Mouse (Mus musculus): ENCODE data around the gene Notch1. TPM values are rescaled to one million over a fixed set of nuclear protein-coding genes. Genes with fewer than 3 reads are reported as not detected.
A peak's percentile ranks its signal among the peaks of the same experiment; 100 is the strongest.

Gene Notch1
- 7.6 TPM for polyA plus RNA-seq (2021)

- CTCF ChIA-PET, result interaction anchor here (1.0 to 1.5 kb wide), 4 partner anchors 8 to 45 kb away, joined by 3 to 5 read pairs (median 3); no protein-coding TSS in a partner anchor
- POLR2A ChIA-PET, result interaction anchor here (0.6 to 1.6 kb wide), 2 partner anchors 9 to 33 kb away, joined by 3 to 5 read pairs; no protein-coding TSS in a partner anchor
- H3K27me3 ChIP-seq, result no peaks in the 10 kb centered on the region
- ATAC-seq (peak; percentile 49), DNase-seq (ENCODE audit: low read depth, low spot score) (peak; percentile 89)
- no peak for TF ChIP-seq CTCF (IDR thresholded peaks at IDR 0.05)
- in situ Hi-C loops (cut with MboI; ENCODE audit: low pct_unique_long_range_greater_than_20kb), result no loop called here
Measured at GRCm38 (mm10) chr2:26516275-26516674, at the start of gene Notch1. TSS of gene Notch1 (minus strand) at chr2:26516663.

DNA sequence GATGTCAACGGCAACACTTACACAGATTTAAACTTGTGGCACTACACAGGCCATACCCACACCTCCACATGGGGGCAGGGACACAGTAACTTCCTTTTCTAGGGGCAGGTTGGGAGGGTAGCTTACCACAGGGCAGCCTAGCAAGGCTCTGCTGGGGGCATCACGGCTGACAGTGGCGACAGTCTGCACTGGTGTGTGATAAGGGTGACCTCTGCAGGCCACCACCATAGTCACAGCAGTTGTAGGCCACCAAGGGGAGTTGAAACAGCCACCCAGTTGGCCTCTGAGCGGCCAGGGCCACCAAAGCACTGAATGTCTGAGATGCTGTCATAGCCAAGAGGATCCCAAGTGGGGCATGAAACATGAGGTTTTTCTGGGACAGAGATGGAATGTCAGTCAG, 49.8 kb upstream of the Notch1 start:
- H3K27me3 ChIP-seq, result peaks cover 4% of the 10 kb centered on the region
- CTCF ChIA-PET, result interaction anchor here (1.2 kb wide), 1 partner anchor 268 kb away, joined by 3 read pairs; no protein-coding TSS in a partner anchor
- in situ Hi-C loops (cut with MboI; ENCODE audit: low pct_unique_long_range_greater_than_20kb), result loop anchor here (10.0 kb wide), 1 partner anchor 251 kb away; the partner anchor contains the start of gene Gpsm1
- peak; percentile 14 for ATAC-seq
- POLR2A ChIA-PET, result interaction anchor here (0.6 kb wide), 2 partner anchors 147 to 164 kb away, joined by 4 to 5 read pairs; no protein-coding TSS in a partner anchor
- DNase-seq (ENCODE audit: low read depth, low spot score), result no peak
- peak; percentile 82 for TF ChIP-seq CTCF (IDR thresholded peaks at IDR 0.05)

- no peak for DNase-seq (ENCODE audit: low read depth, low spot score)
Measured at GRCm38 (mm10) chr2:26561351-26562016, 45.0 kb upstream of the Notch1 start.

DNA sequence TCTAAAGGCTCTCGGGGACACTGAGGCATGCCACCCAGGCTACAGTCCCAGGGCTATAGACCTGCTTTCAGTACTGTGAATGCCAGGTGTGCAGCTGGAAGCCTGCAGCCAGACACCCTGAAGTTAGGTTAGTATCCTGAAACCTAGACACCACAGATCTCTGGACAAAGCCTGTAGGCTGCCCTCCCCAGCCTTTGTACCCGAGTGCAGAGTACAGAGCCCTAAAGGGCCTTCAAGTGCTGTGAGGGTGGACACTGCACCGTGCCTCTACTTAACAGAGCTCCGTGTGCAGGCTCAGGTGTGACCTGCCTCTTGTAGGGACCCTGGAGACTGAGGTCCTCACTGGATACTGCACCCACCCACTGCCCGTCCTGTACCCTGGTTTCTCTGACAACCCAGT, 44.0 kb upstream of the Notch1 start:
- CTCF ChIA-PET, result interaction anchor here (1.1 to 2.1 kb wide), 5 partner anchors 13 to 110 kb away, joined by 3 to 13 read pairs (median 9); no protein-coding TSS in a partner anchor
- in situ Hi-C loops (cut with MboI; ENCODE audit: low pct_unique_long_range_greater_than_20kb), result loop anchor here (5.0 to 10.0 kb wide), 2 partner anchors 108 to 246 kb away; partner anchors contain the start of gene Gpsm1
- DNase-seq (ENCODE audit: low read depth, low spot score) (no peak), ATAC-seq (no peak)
- peaks cover 4% of the 10 kb centered on the region for H3K27me3 ChIP-seq
- TF ChIP-seq CTCF (IDR thresholded peaks at IDR 0.05), result no peak
- POLR2A ChIA-PET, result interaction anchor here (1.2 kb wide), 1 partner anchor 114 kb away, joined by 3 read pairs; no protein-coding TSS in a partner anchor

More at GRCm38 (mm10) chr2:26561351-26562016, 45.0 kb upstream of the Notch1 start:
- peak; percentile 37 for ATAC-seq
- in situ Hi-C loops (cut with MboI; ENCODE audit: low pct_unique_long_range_greater_than_20kb), result loop anchor here (5.0 to 10.0 kb wide), 2 partner anchors 109 to 247 kb away; partner anchors contain the start of gene Gpsm1
- peaks cover 4% of the 10 kb centered on the region for H3K27me3 ChIP-seq
- ChIA-PET CTCF (interaction anchor here (0.7 to 2.1 kb wide), 19 partner anchors 8 to 220 kb away, joined by 3 to 13 read pairs (median 3); partner anchors contain the start of genes Inpp5e and Notch1), POLR2A (interaction anchor here (1.2 kb wide), 1 partner anchor 115 kb away, joined by 3 read pairs; no protein-coding TSS in a partner anchor)
- TF ChIP-seq CTCF (IDR thresholded peaks at IDR 0.05), result peak; percentile 98

DNA sequence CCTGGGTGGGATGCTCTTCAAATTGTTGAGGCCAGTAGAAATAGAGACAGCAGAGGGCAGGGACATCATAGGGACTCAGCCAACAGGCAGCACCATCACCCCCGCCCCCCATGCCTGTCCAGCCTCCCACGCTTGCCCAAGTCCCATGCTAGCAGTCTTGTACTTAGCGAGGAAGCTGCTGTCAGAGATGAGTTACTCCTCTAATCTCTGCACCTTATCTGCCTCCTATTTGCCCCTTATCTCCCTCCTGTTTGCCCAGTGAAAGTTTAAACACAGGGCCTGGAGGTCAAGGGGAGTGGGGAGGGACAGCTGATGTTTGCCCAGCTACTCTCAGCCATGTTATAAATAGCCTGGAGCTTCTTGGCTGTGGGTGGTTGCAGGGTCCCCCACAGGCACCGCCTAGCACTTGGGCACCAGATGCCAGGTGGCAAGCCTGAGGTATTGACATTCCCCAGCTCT, 40.1 kb upstream of the Notch1 start:
- no peak for DNase-seq (ENCODE audit: low read depth, low spot score)
- no peaks in the 10 kb centered on the region for H3K27me3 ChIP-seq
- in situ Hi-C loops (cut with MboI; ENCODE audit: low pct_unique_long_range_greater_than_20kb), result no loop called here
- TF ChIP-seq CTCF (IDR thresholded peaks at IDR 0.05), result no peak
- ChIA-PET POLR2A (no interaction called here), CTCF (interaction anchor here (1.0 to 1.1 kb wide), 3 partner anchors 10 to 111 kb away, joined by 3 to 7 read pairs (median 4); no protein-coding TSS in a partner anchor)
- ATAC-seq, result no peak

GRCm38 (mm10) chr2:26555076-26555475, 38.6 kb upstream of the Notch1 start:
- ATAC-seq (no peak), DNase-seq (ENCODE audit: low read depth, low spot score) (no peak)
- in situ Hi-C loops (cut with MboI; ENCODE audit: low pct_unique_long_range_greater_than_20kb), result no loop called here
- POLR2A ChIA-PET, result interaction anchor here (1.5 kb wide), 1 partner anchor 88 kb away, joined by 3 read pairs; no protein-coding TSS in a partner anchor
- H3K27me3 ChIP-seq, result no peaks in the 10 kb centered on the region
- no peak for TF ChIP-seq CTCF (IDR thresholded peaks at IDR 0.05)
- CTCF ChIA-PET, result interaction anchor here (1.0 to 1.1 kb wide), 2 partner anchors 104 to 229 kb away, joined by 3 to 4 read pairs; no protein-coding TSS in a partner anchor

DNA sequence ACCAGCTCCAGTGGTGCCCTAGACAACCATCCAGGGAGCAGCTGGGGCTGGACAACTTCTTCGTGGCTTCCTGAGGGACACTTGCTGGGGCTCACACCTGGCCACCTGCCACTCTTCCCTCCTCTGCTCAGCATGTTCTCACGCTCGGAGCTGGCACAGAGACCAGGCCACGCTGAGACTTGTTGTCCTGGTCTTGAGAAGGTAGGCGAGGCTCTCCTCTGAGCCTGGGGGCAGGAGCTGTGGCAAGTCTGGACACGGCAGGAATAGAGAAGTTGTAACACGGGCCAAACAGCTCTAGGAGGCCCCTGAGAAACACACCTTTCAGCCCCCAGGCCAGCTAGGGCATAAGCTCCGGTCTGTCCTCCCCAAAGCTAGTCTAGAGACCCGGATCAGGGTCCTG, 37.4 kb upstream of the Notch1 start:
- in situ Hi-C loops (cut with MboI; ENCODE audit: low pct_unique_long_range_greater_than_20kb), result no loop called here

GRCm38 (mm10) chr2:26552066-26552465, 35.6 kb upstream of the Notch1 start:
- DNase-seq (ENCODE audit: low read depth, low spot score) (no peak), ATAC-seq (no peak)
- TF ChIP-seq CTCF (IDR thresholded peaks at IDR 0.05), result no peak
- ChIA-PET CTCF (no interaction called here), POLR2A (no interaction called here)
- H3K27me3 ChIP-seq, result no peaks in the 10 kb centered on the region
- in situ Hi-C loops (cut with MboI; ENCODE audit: low pct_unique_long_range_greater_than_20kb), result no loop called here

More for the DNA sequence above, 37.4 kb upstream of the Notch1 start:
- no peaks in the 10 kb centered on the region for H3K27me3 ChIP-seq
- no peak for TF ChIP-seq CTCF (IDR thresholded peaks at IDR 0.05)
- ChIA-PET POLR2A (no interaction called here), CTCF (interaction anchor here (1.3 kb wide), 1 partner anchor 105 kb away, joined by 3 read pairs; no protein-coding TSS in a partner anchor)
- ATAC-seq (no peak), DNase-seq (ENCODE audit: low read depth, low spot score) (no peak)

- in situ Hi-C loops (cut with MboI; ENCODE audit: low pct_unique_long_range_greater_than_20kb), result no loop called here
- ATAC-seq (no peak), DNase-seq (ENCODE audit: low read depth, low spot score) (no peak)
- ChIA-PET CTCF (no interaction called here), POLR2A (no interaction called here)
- no peaks in the 10 kb centered on the region for H3K27me3 ChIP-seq
- TF ChIP-seq CTCF (IDR thresholded peaks at IDR 0.05), result no peak
Measured at GRCm38 (mm10) chr2:26551446-26551845, 35.0 kb upstream of the Notch1 start.

- in situ Hi-C loops (cut with MboI; ENCODE audit: low pct_unique_long_range_greater_than_20kb), result no loop called here
- DNase-seq (ENCODE audit: low read depth, low spot score), result no peak
- CTCF ChIA-PET, result interaction anchor here (1.1 kb wide), 1 partner anchor 11 kb away, joined by 3 read pairs; no protein-coding TSS in a partner anchor
- TF ChIP-seq CTCF (IDR thresholded peaks at IDR 0.05), result no peak
- H3K27me3 ChIP-seq, result no peaks in the 10 kb centered on the region
- POLR2A ChIA-PET, result interaction anchor here (0.5 kb wide), 1 partner anchor 41 kb away, joined by 3 read pairs; no protein-coding TSS in a partner anchor
- no peak for ATAC-seq
Measured at GRCm38 (mm10) chr2:26550777-26551176, 34.3 kb upstream of the Notch1 start.
